Mouse (Mus musculus) splenic B cell, adult 2 months (primary cell): Measurements from ENCODE around the gene Hpse.
A peak's percentile ranks its signal among the peaks of the same experiment; 100 is the strongest.

Experiments used
- DNase-seq: peaks from one replicate; pipeline ENCODE4 v3.0.0-alpha.2; 2011; ENCODE audit warnings: low read depth, low spot score
- H3K27me3 ChIP-seq: 2 replicates; pipeline ENCODE4 v1.6.1; 2012; ENCODE audit warnings: mild to moderate bottlenecking, low read length, moderate library complexity, mixed read lengths; ENCODE audit not compliant: control insufficient read depth, poor library complexity, insufficient read depth, severe bottlenecking
- H3K36me3 ChIP-seq: 2 replicates; pipeline ENCODE4 v1.6.1; 2012; ENCODE audit warnings: mild to moderate bottlenecking, low read length, moderate library complexity, mixed read lengths; ENCODE audit not compliant: control insufficient read depth, poor library complexity, insufficient read depth, severe bottlenecking

Gene Hpse

GRCm38 (mm10) chr5:100719235-100720088 is at the start of gene Hpse:
TSS of gene Hpse (minus strand) at chr5:100719716.
- no peaks in the 10 kb centered on the region for H3K27me3 ChIP-seq
- peak; percentile 68 for DNase-seq
- no peaks in the 10 kb centered on the region for H3K36me3 ChIP-seq

GRCm38 (mm10) chr5:100766026-100766425 is 46.5 kb upstream of the Hpse start:
- Histone ChIP-seq H3K27me3 (no peaks in the 10 kb centered on the region), H3K36me3 (peaks cover 10% of the 10 kb centered on the region)
- no peak for DNase-seq

DNA sequence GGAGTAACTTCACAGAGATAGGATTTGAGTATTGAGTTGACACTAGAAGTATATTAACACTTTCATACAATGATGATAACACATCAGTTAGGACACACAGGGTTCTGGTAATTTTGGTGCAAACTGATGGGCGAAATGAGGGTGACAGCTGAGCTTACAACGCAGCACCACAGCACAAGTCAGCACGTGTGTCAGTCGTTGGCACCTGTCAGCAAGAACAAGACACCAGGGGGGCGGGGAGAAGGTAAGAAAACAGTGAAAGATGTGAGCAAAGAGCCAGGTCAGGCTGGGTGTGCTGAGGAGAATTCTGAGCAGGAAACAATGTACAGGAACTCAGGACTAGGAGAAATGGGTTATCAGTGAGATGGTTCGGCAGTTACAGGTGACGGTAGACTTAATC is 42.2 kb upstream of the Hpse start:
- H3K27me3 ChIP-seq, result no peaks in the 10 kb centered on the region
- DNase-seq, result no peak
- H3K36me3 ChIP-seq, result peaks cover 4% of the 10 kb centered on the region

DNA sequence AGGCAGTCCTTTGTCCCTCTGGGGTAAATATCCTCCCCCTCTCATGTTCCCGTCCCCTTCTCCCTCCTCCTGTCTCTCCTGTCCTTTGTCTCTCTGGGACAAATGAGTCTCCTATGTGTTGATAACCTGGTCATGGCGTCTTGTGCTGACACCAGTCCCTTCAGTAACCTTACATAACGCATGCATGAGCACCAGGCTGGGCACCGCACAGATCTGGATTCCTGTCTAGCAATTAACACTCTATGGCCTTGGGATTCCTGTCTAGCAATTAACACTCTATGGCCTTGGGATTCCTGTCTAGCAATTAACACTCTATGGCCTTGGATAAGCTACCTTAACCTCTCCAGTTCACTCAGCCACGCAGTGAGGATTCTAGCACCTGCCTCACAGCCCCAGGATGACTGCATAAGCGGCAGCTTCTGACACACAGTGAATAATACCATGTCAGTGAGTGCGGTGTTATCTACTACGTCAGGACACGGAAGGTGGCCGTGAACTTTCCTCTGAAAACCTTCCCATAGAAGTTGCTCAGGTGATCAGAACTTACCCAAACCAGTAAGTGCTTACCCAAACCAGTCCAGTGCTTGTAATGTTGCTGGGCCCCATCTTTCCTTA is 40.6 kb upstream of the Hpse start:
- DNase-seq, result no peak
- peaks cover 4% of the 10 kb centered on the region for H3K36me3 ChIP-seq

GRCm38 (mm10) chr5:100758121-100758520 is 38.6 kb upstream of the Hpse start:
- DNase-seq, result no peak
- Histone ChIP-seq H3K27me3 (no peaks in the 10 kb centered on the region), H3K36me3 (peaks cover 4% of the 10 kb centered on the region)

More for the DNA sequence above, 40.6 kb upstream of the Hpse start:
- H3K27me3 ChIP-seq, result no peaks in the 10 kb centered on the region

- no peak for DNase-seq
- H3K36me3 ChIP-seq, result no peaks in the 10 kb centered on the region
- H3K27me3 ChIP-seq, result no peaks in the 10 kb centered on the region
Measured at GRCm38 (mm10) chr5:100753407-100753806, 33.9 kb upstream of the Hpse start.

DNA sequence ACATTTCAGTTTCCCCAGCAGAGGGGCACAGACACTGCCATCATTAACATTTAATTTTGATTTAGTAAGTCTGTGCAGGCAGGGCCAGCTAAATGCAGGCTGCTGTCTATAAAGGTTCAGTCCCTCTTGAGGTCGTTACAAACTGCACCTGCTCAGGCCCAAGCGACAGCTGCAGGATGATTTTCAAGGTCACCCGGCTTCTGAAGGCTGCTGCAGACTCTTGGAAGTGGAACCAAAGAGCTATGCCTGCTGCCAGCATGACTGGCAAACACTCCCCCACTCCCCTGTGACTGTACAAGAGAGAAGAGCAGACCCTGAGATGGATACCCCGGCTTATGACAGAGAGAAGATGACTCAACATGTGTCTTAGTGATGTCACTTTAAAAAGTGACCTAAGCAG is 32.1 kb upstream of the Hpse start:
- no peaks in the 10 kb centered on the region for H3K36me3 ChIP-seq
- no peaks in the 10 kb centered on the region for H3K27me3 ChIP-seq
- DNase-seq, result peak; percentile 14

DNA sequence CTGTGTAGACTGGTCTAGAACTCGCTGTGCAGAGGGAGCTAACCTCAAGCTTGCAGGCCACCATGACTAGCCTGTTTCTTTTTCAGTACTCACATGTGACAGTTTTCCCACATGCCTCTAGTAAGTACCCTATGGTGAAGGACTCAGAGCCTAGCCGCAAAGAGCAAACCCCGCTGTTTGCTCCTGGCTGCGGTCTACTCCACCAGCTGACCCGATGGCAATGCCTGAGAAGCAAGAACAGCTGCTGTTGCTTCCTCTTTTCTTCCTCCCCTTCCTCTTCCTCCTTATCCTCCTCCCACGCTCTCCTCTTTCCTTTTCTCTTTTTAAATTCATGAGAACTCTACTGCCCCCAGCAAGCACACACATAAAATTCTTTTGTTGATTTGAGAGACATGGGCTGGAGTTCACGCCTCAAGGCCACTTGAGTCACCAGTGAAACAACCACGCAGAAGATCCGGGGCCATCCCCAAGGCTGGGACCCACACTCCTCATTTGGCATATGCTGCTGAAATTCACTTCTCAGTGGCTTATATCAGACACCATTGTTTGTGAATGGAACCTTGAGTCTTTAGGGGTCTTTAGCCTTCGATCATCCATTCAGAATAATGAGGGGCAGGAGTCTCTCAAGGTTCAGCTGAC is 31.2 kb upstream of the Hpse start:
- DNase-seq, result peak; percentile 67
- H3K27me3 ChIP-seq, result no peaks in the 10 kb centered on the region
- H3K36me3 ChIP-seq, result no peaks in the 10 kb centered on the region

DNA sequence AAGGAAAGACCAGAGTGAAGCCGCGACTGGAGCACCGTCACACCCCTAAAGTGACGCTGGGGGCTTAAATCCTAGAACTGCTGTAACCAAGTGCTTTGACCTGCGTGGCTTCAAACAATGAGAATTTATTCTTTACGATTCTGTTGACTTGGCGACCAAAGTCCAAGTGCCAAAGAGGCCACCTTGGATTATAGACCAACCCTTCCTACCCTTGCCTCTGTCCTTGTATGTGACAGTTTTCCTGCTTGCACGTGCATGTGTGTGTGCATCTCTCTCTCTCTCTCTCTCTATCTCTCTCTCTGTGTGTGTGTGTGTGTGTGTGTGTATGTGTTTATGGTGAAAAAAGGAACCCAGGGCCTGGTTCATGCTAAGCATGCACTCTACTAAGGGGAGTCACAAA is 19.3 kb upstream of the Hpse start:
- Histone ChIP-seq H3K36me3 (no peaks in the 10 kb centered on the region), H3K27me3 (no peaks in the 10 kb centered on the region)
- no peak for DNase-seq

DNA sequence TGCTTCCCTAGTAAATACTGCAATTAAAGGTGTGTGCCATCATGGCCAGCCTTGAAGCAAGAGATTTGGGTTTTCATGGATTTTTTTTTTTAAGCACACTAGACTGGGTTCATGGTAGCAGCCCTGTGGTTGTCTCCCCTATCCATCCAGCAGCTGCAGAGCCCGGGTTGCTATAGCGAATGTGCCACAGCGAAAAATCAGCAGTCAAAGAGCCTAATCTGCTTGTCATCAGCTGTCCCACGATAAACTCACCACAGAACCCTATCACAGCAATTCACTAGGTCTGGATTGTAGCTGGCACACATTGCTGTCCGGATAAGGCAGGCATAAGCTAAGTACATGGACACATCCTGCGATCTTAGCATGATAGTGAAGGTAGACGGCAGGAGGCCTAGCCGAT is 17.4 kb upstream of the Hpse start:
- Histone ChIP-seq H3K36me3 (no peaks in the 10 kb centered on the region), H3K27me3 (no peaks in the 10 kb centered on the region)
- DNase-seq, result no peak

GRCm38 (mm10) chr5:100734535-100734934 is 15.0 kb upstream of the Hpse start:
- DNase-seq, result no peak
- no peaks in the 10 kb centered on the region for H3K36me3 ChIP-seq
- H3K27me3 ChIP-seq, result no peaks in the 10 kb centered on the region; the same call in 1 of the 2 replicates

GRCm38 (mm10) chr5:100728757-100729156 is 9.2 kb upstream of the Hpse start:
- H3K36me3 ChIP-seq, result no peaks in the 10 kb centered on the region
- no peaks in the 10 kb centered on the region; the same call in 1 of the 2 replicates for H3K27me3 ChIP-seq
- DNase-seq, result peak; percentile 73

- no peaks in the 10 kb centered on the region for H3K27me3 ChIP-seq
- no peaks in the 10 kb centered on the region for H3K36me3 ChIP-seq
- DNase-seq, result peak; percentile 85
Measured at GRCm38 (mm10) chr5:100726001-100726400, 6.5 kb upstream of the Hpse start.

DNA sequence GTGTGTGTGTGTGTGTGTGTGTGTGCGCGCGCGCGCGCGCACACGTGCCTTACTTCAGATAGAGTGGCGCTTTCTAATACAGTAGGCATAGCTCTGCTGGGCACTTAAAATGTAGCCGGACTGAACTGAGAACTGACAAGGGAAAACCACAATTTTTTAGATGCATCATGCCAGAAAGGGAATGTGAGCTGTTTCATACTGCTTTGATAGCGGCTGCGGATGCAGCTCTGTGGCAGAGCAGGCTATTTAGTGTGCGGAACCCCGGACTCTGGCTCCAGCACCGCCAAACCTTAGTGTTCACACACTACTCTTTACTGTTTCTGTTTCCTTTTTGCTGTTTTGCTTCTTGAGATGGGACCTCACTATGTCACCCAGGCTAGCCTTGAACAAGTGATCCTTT is 2.8 kb downstream of the Hpse start:
- H3K27me3 ChIP-seq, result no peaks in the 10 kb centered on the region
- DNase-seq, result no peak
- H3K36me3 ChIP-seq, result no peaks in the 10 kb centered on the region

- no peaks in the 10 kb centered on the region for H3K27me3 ChIP-seq
- H3K36me3 ChIP-seq, result no peaks in the 10 kb centered on the region; the same call in 1 of the 2 replicates
- no peak for DNase-seq
Measured at GRCm38 (mm10) chr5:100711219-100711618, 8.3 kb downstream of the Hpse start.
